Mouse (Mus musculus) liver, adult (tissue): ENCODE results near the gene Serpinb11.

Experiments
- GATA4 ChIP-seq: IDR thresholded peaks from 2 replicates; pipeline ENCODE4 v1.6.1; 2014; ENCODE audit warnings: mild to moderate bottlenecking, low read length; ENCODE audit not compliant: insufficient replicate concordance

Gene Serpinb11

GRCm38 (mm10) chr1:107422487-107422886, 61.5 kb downstream of the Serpinb11 start:
- TF ChIP-seq GATA4 = no peak
